Mouse (Mus musculus): ENCODE measurements around the gene Nrp2.

DNA sequence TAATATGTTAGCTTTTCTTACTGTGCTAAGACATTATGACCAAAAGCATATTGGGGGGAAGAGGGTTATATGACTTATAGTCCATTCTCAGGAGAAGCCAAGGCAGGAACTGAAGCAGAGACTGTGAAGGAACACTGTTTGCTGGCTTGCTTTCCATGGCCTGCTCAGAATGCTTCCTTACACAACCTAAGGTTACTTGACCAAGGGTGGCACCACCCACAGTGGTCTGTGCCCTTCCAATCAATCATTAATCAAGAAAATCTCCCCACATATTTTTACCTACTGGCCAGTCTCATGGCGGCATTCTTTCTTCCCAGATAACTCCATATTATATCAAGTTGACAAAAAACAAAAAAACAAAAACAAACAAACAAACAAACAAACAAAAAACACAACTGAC, 130.3 kb downstream of the Nrp2 start:
- no peak for TF ChIP-seq CTCF (IDR thresholded peaks at IDR 0.05; ENCODE audit: extremely low read depth, insufficient read depth, low read length)
- TF ChIP-seq POLR2A (IDR thresholded peaks at IDR 0.05; ENCODE audit: extremely low read depth, insufficient read depth, low read length) = no peak
